Mouse (Mus musculus): ENCODE measurements around the gene Spin4.
A peak's percentile ranks its signal among the peaks of the same experiment; 100 is the strongest.

Spin4 gene

DNA sequence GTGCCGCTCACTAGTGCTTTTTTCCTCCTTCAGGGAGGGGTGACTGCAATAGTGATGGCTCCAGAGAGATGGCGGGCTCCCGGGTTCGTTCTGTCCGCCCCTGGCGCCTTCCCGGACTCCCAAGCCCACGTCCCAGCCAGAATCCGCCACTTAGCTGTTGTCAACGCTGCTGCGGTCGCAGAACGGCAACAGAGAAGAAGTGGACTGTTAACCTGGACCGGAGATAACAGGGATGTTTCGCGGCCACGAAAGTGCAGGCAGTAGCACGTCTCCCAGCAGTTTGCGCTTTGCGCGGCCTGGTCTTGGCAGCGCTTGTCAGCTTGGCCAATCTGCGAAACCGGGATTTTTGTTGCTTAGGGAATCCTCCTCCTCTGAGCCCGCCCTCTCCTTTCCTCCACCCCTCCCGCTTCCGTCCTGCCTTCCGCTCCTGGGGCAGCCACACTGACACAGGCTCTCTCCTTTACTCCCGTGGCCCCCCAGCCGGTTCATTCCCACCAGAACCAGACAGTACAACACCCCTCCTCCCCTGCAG is at the start of gene Spin4:
Gene Spin4, minus strand, starts transcription at position 322 of the 532 bp plus-strand sequence.
- DNase-seq (ENCODE audit: low read depth): peak; percentile 91

DNA sequence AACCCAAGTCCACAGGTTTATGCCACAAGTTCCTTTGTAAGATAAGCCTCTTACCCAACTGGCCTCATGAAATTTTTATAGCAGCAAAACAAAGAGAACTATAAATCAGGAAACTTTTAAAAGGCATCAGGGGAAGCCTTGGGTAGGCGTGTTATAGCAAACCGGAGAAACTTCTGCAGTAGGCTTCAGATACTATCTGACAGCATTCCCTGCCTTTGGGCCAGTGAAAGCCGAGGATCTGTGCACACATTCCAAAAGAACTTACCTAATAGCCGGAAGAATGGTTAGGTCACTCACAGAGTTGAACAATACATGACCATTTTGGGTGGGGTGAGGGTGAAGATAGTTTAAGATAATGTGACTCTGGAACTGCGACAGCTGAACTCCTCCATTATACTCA is 1.4 kb upstream of the Spin4 start:
- no peak for DNase-seq (ENCODE audit: low read depth)

DNA sequence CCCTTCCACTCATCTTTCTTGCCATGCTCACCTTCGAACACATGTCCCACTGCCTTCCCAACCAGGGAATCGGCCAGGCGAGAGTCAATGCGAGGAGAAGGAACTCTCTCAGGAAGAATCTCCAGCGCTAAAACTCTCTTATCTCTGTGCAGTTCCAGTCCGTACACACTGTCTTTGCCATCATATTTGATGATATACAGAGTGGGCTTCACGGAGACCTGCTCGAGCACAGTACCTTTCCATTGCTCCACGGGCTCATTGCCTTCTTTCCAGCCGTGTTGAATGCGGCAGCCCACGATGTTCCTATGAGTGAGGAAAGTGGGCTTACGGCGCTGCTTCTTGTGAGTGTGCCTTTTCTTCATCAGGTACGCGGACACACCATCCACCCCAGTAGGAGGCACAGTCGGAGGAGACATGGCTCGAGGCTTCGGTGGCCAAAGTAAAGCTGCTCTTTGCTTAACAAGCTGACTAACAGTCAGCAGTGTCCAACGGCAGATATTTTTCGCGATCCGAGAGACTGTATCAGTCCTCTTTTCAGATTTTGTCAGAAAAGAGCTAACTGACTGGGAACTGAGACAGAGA is 612 bp downstream of the Spin4 start:
- peak; percentile 54 for DNase-seq (ENCODE audit: low read depth)

DNA sequence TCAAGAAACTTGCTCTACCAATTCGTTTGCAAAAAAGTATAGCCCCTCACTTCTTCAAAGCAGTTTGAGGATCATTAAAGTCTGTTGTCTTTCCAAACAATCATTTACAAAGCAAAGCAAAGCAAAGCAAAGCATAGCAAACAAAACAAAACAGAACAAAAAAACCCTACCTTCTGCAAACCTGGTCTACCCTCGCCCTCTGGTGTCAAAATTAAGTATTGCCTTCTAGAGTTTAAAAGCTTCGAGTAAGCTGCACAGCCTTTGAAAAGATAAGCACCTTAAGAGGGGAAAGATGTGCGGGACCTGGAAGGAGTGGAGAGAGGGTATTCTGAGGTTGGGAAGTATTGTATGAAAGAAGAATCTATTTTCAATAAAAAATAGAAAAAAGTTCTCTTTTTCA is 14.4 kb downstream of the Spin4 start:
- DNase-seq (ENCODE audit: low read depth): peak; percentile 69

DNA sequence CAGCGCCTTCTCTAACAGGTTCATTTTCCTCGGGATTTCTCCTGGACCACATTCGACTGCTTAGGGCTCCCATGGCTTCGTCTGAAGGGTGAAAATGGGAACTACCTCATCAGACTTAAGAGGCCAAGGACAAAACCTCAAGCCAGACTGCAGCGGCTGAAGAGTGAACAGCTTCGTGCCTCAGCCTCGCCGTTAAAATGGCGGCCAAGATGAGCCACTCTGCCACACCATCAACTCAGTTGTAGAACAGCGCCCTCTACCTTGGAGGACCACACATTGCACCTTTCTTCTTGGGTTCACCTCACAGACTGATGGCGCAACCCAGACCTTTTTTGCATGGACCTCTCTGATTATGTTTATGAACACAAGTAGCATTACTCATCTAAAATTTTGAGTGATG is 27.6 kb downstream of the Spin4 start:
- DNase-seq (ENCODE audit: low read depth): no peak

DNA sequence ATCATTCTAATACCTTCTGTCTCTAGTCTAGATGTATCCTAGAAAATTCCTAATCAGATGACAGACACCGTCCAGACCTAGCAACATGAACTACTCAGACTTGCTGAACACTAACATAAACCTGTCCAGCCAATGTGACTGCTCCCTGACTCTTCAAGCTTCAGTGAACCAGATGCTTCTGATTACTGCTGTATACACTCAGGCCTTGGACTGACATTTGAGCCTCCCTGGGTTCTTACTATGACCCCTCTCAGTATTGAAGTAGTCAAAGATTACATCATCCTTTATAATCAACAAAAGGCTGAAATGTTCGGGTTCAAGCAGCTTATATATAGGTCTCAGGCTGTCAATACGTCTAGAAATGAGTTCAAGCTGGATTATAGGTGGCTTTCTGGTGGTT is 32.4 kb downstream of the Spin4 start:
- DNase-seq (ENCODE audit: low read depth): no peak

DNA sequence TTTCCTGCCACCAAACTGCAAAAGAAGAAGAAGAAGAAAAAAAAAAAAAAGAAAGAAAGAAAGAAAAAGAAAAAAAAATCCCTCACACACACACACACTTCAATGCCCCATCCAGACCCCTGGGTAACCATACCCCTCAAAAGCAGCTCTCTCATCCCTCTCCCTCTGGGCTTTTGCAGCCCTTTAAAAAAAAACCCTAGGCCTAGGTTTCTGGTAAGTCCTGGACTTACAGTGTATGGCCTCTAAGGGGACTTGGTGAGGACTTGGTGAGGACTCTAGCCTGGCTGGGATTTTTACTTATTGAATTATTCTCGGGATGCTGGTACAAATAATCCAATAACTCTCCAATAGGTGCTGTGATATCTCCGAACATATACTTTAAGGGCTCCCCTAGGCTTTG is 35.6 kb downstream of the Spin4 start:
- DNase-seq (ENCODE audit: low read depth): no peak

DNA sequence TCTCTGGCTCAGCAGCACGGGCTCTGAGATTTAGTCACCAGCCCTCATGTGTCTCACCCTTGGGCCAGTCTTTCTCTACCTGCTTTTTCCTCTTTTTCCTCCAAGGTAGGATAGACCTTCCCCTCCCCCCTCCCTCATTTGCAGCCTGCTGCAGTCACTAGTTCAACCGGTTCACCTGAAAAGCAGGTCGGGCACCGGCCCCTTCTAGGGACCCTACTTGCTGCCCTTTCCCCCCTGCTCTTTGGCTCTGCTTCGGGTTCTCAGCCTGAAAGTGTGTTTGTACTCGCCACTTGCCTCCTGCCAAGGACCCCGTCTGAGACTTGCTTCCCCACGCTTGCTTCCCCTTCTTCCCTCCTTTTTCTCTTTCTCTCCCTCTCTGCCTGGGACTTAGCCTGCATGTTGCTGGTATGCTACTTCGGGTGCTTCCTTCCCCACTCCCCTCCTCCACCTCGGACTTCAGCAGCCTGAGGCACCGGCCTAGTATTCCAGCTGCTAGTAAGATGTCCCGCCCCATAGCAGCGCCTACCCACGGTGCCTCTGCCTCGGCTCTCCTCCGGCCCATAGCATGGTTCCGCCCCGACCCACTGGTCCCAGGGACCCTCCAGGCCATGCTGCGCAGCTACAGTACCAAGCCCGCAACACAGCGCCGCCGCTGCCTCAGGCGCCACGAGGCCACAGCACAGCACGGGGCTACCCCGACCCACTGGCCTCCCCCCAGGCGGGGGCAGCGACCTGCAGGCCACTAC is 36.2 kb downstream of the Spin4 start:
- DNase-seq (ENCODE audit: low read depth): no peak

Data from 416B (cell line).